33 mouse cellular contexts compared by ENCODE assay signal in the genomic region with DNA sequence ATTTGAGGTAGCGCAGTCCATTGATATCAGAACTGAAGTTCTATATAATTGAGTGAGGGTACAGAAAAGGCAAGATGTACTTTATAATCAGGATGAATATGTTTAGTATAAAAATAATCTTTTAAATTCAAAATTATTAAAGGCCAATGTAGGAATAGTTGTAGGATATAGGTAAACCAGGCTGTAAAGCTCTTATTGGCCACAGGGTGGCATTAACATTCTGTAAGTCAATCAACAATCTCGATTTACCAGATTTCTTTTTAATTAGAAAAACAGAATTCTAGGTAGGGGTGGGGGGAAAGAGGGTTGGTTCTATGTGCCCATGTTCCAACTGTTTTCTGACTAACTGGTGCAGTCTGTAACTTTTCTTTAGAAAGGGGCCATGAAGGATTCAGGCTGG. TPM values are rescaled to one million over a fixed set of nuclear protein-coding genes. Genes with fewer than 3 reads are reported as not detected.
DNase-seq lines count a peak whose midpoint lies in the region; ATAC-seq and TF ChIP-seq lines count a peak whose summit lies in the region.
"Had no signal": no experiment of that assay in that cellular context is flagged by ENCODE, and none has a peak within 500 bp of the region (broad histone marks: within the 10 kb centered on the region; RNA-seq: fewer than 3 reads in every experiment).

No protein-coding gene starts in this region.

- no peak for TF ChIP-seq POLR2A in heart, adult 2 months (IDR thresholded peaks at IDR 0.05; ENCODE audit: insufficient read depth, low read depth, low read length)
- no peak for TF ChIP-seq POLR2A in MEL (IDR thresholded peaks at IDR 0.05; ENCODE audit: control insufficient read depth in 1 of 2, insufficient read depth in 1 of 2, low read depth in 1 of 2, low read length in 2 of 2, poor library complexity in 1 of 2)

- intact Hi-C loops in heart, adult 2 months (cut with DNase I): no loop called here

- 88% methylated on average over 2 of the region's 2 CpGs for WGBS in heart, adult 2 months
- 88% methylated on average over 2 of the region's 2 CpGs for WGBS in heart, embryonic 11.5 days (ENCODE audit: insufficient replicate concordance)
- WGBS in midbrain, postnatal 0 days: 98% methylated on average over 2 of the region's 2 CpGs
- WGBS in midbrain, embryonic 15.5 days: 94% methylated on average over 2 of the region's 2 CpGs

- no peak overlapping the region for H3K9ac ChIP-seq in heart, adult 2 months (ENCODE audit: low read depth, low read length)
- no peak overlapping the region for H3K9ac ChIP-seq in heart, embryonic 11.5 days (ENCODE audit: low read depth, low read length)
- H3K9ac ChIP-seq in midbrain, postnatal 0 days (replicated peaks; ENCODE audit: low read length, poor library complexity, severe bottlenecking): no peak overlapping the region
- no peak overlapping the region for H3K9ac ChIP-seq in midbrain, embryonic 15.5 days
- no peak overlapping the region for H3K9ac ChIP-seq in MEL (ENCODE audit: control insufficient read depth, low read depth, low read length, poor library complexity, severe bottlenecking)
- H3K9ac ChIP-seq: embryonic facial prominence, embryonic 15.5 days; forebrain, embryonic 12.5 days; heart, embryonic 13.5 days; hindbrain, embryonic 15.5 days; intestine, embryonic 15.5 days; limb, embryonic 13.5 days; liver, embryonic 12.5 days; midbrain, embryonic 13.5 days; neural tube, embryonic 15.5 days had no signal

- no peak for DNase-seq in heart, adult 2 months
- no peak for DNase-seq in midbrain, postnatal 0 days (ENCODE audit: low spot score)
- no peak for DNase-seq in MEL (ENCODE audit: low read depth, low spot score)
- no peak for DNase-seq in ovary, postnatal 10 days (ENCODE audit: low spot score)
- no peak for DNase-seq in right cerebral cortex, postnatal 25 days
- DNase-seq: adrenal gland, postnatal 10 days; cerebellum, adult 8-10 months; cerebellum, postnatal 25 days; gastrocnemius, postnatal 25 days; heart, adult 18-20 months; heart, postnatal 10 days; kidney, adult 8-10 months; layer of hippocampus, adult 9-11 months; lung, adult 18-20 months; right cerebral cortex, adult 18-20 months; right cerebral cortex, postnatal 4 days; thymus, postnatal 4 days had no signal

- no peaks in the 10 kb centered on the region for H3K79me2 ChIP-seq in heart, adult 2 months (replicated peaks; ENCODE audit: control insufficient read depth, insufficient read depth, low read length)
- no peaks in the 10 kb centered on the region for H3K79me2 ChIP-seq in MEL (ENCODE audit: control insufficient read depth, insufficient read depth, low read length, poor library complexity)

- no peak for TF ChIP-seq EP300 in heart, adult 2 months (IDR thresholded peaks at IDR 0.05; ENCODE audit: insufficient read depth, low read depth, low read length)
- TF ChIP-seq EP300 in MEL (IDR thresholded peaks at IDR 0.05; ENCODE audit: low read depth in 1 of 2, low read length in 2 of 2): no peak

- no peak for ATAC-seq in heart, embryonic 11.5 days (replicated peaks; ENCODE audit: insufficient number of reproducible peaks, low FRiP score, low TSS enrichment)
- no peak for ATAC-seq in midbrain, postnatal 0 days (ENCODE audit: low FRiP score)
- no peak for ATAC-seq in midbrain, embryonic 15.5 days (replicated peaks)
- ATAC-seq: intestine, embryonic 15.5 days; liver, embryonic 12.5 days; lung, postnatal 0 days; midbrain, embryonic 13.5 days; Patski had no signal

- peak; percentile 19 for TF ChIP-seq RAD21 in MEL (IDR thresholded peaks at IDR 0.05; ENCODE audit: low read depth, low read length)

- no peak overlapping the region for H3K4me2 ChIP-seq in heart, embryonic 11.5 days
- no peak overlapping the region for H3K4me2 ChIP-seq in midbrain, postnatal 0 days (ENCODE audit: low read depth, low read length, poor library complexity, severe bottlenecking)
- no peak overlapping the region for H3K4me2 ChIP-seq in midbrain, embryonic 15.5 days
- H3K4me2 ChIP-seq: embryonic facial prominence, embryonic 15.5 days; forebrain, embryonic 12.5 days; heart, embryonic 13.5 days; hindbrain, embryonic 15.5 days; intestine, embryonic 15.5 days; limb, embryonic 13.5 days; liver, embryonic 12.5 days; midbrain, embryonic 13.5 days; neural tube, embryonic 15.5 days had no signal

- H3K36me3 ChIP-seq in heart, adult 2 months (ENCODE audit: control insufficient read depth, insufficient read depth, low read length): no peaks in the 10 kb centered on the region
- H3K36me3 ChIP-seq in heart, embryonic 11.5 days (ENCODE audit: control insufficient read depth, insufficient read depth, low read length): no peaks in the 10 kb centered on the region
- H3K36me3 ChIP-seq in midbrain, postnatal 0 days (ENCODE audit: insufficient read depth, low read length): no peaks in the 10 kb centered on the region
- H3K36me3 ChIP-seq in midbrain, embryonic 15.5 days (replicated peaks): no peaks in the 10 kb centered on the region
- H3K36me3 ChIP-seq in MEL (ENCODE audit: control insufficient read depth in 1 of 2, insufficient read depth in 2 of 2, low read length in 2 of 2): no peaks in the 10 kb centered on the region
- H3K36me3 ChIP-seq: embryonic facial prominence, embryonic 10.5 days; embryonic facial prominence, embryonic 15.5 days; forebrain, embryonic 12.5 days; heart, embryonic 13.5 days; hindbrain, embryonic 15.5 days; intestine, embryonic 15.5 days; limb, embryonic 13.5 days; liver, embryonic 12.5 days; midbrain, embryonic 13.5 days; neural tube, embryonic 15.5 days had no signal

- H3K27me3 ChIP-seq in heart, adult 2 months (ENCODE audit: control insufficient read depth, insufficient read depth, low read length): no peaks in the 10 kb centered on the region
- no peaks in the 10 kb centered on the region for H3K27me3 ChIP-seq in heart, embryonic 11.5 days (ENCODE audit: control insufficient read depth, insufficient read depth, low read length)
- H3K27me3 ChIP-seq in midbrain, postnatal 0 days (ENCODE audit: insufficient read depth, low read length): no peaks in the 10 kb centered on the region
- H3K27me3 ChIP-seq in midbrain, embryonic 15.5 days (replicated peaks): no peaks in the 10 kb centered on the region
- no peaks in the 10 kb centered on the region for H3K27me3 ChIP-seq in MEL (ENCODE audit: control insufficient read depth in 1 of 2, insufficient read depth in 2 of 2, low read length in 2 of 2)
- H3K27me3 ChIP-seq: embryonic facial prominence, embryonic 15.5 days; forebrain, embryonic 12.5 days; heart, embryonic 13.5 days; hindbrain, embryonic 15.5 days; intestine, embryonic 15.5 days; limb, embryonic 13.5 days; liver, embryonic 12.5 days; midbrain, embryonic 13.5 days; neural tube, embryonic 15.5 days; Patski had no signal

- peak; percentile 37 for TF ChIP-seq CTCF in heart, adult 2 months (IDR thresholded peaks at IDR 0.05)
- peak; percentile 41; the same call in 1 of the 2 replicates for TF ChIP-seq CTCF in midbrain, postnatal 0 days (IDR thresholded peaks at IDR 0.05)
- peak in 1 of 3 experiments; percentile 18; a peak in 1 of 6 replicates for TF ChIP-seq CTCF in MEL (IDR thresholded peaks at IDR 0.05 in 2 of 3, conservative IDR thresholded peaks at IDR 0.05 in 1 of 3; ENCODE audit: control insufficient read depth in 1 of 3, insufficient read depth in 1 of 3, low read depth in 2 of 3, low read length in 3 of 3, poor library complexity in 1 of 3, severe bottlenecking in 1 of 3)

- H3K27ac ChIP-seq in heart, adult 2 months: no peak overlapping the region
- no peak overlapping the region for H3K27ac ChIP-seq in heart, embryonic 11.5 days (ENCODE audit: low read depth, low read length)
- H3K27ac ChIP-seq in midbrain, postnatal 0 days (ENCODE audit: low read depth, low read length): no peak overlapping the region
- H3K27ac ChIP-seq in midbrain, embryonic 15.5 days: no peak overlapping the region
- H3K27ac ChIP-seq in MEL (ENCODE audit: control insufficient read depth, low read depth, low read length): no peak overlapping the region
- H3K27ac ChIP-seq: embryonic facial prominence, embryonic 10.5 days; embryonic facial prominence, embryonic 15.5 days; forebrain, embryonic 12.5 days; heart, embryonic 13.5 days; hindbrain, embryonic 15.5 days; intestine, embryonic 15.5 days; kidney, postnatal 0 days; limb, embryonic 13.5 days; liver, embryonic 12.5 days; macrophage; midbrain, embryonic 13.5 days; neural tube, embryonic 15.5 days had no signal

- H3K9me3 ChIP-seq in heart, embryonic 11.5 days (replicated peaks; ENCODE audit: control insufficient read depth, low read length): no peaks in the 10 kb centered on the region
- H3K9me3 ChIP-seq in midbrain, postnatal 0 days (ENCODE audit: low read length): no peaks in the 10 kb centered on the region
- no peaks in the 10 kb centered on the region for H3K9me3 ChIP-seq in midbrain, embryonic 15.5 days
- H3K9me3 ChIP-seq in MEL (replicated peaks; ENCODE audit: insufficient read depth, low read length): no peaks in the 10 kb centered on the region
- H3K9me3 ChIP-seq: embryonic facial prominence, embryonic 10.5 days; embryonic facial prominence, embryonic 15.5 days; forebrain, embryonic 12.5 days; heart, embryonic 13.5 days; hindbrain, embryonic 15.5 days; intestine, embryonic 15.5 days; limb, embryonic 13.5 days; liver, embryonic 12.5 days; midbrain, embryonic 13.5 days; neural tube, embryonic 15.5 days had no signal

- no peak overlapping the region for H3K4me3 ChIP-seq in heart, adult 2 months
- H3K4me3 ChIP-seq in heart, embryonic 11.5 days (ENCODE audit: low read depth, low read length): no peak overlapping the region
- H3K4me3 ChIP-seq in midbrain, postnatal 0 days (ENCODE audit: low read depth, low read length): no peak overlapping the region
- no peak overlapping the region for H3K4me3 ChIP-seq in midbrain, embryonic 15.5 days
- no peak overlapping the region for H3K4me3 ChIP-seq in MEL (ENCODE audit: control insufficient read depth in 1 of 2, insufficient read depth in 1 of 2, low read depth in 2 of 2, low read length in 2 of 2)
- H3K4me3 ChIP-seq: embryonic facial prominence, embryonic 10.5 days; embryonic facial prominence, embryonic 15.5 days; forebrain, embryonic 12.5 days; heart, embryonic 13.5 days; hindbrain, embryonic 15.5 days; intestine, embryonic 15.5 days; limb, embryonic 13.5 days; liver, embryonic 12.5 days; midbrain, embryonic 13.5 days; neural tube, embryonic 15.5 days had no signal

- H3K4me1 ChIP-seq in heart, adult 2 months (ENCODE audit: control insufficient read depth, insufficient read depth, low read length): no peaks in the 10 kb centered on the region
- no peaks in the 10 kb centered on the region for H3K4me1 ChIP-seq in heart, embryonic 11.5 days (ENCODE audit: control insufficient read depth, insufficient read depth, low read length)
- H3K4me1 ChIP-seq in midbrain, postnatal 0 days (ENCODE audit: insufficient read depth, low read length): no peaks in the 10 kb centered on the region
- H3K4me1 ChIP-seq in midbrain, embryonic 15.5 days: no peaks in the 10 kb centered on the region
- no peaks in the 10 kb centered on the region for H3K4me1 ChIP-seq in MEL (ENCODE audit: control insufficient read depth in 1 of 2, insufficient read depth in 2 of 2, low read length in 2 of 2)
- H3K4me1 ChIP-seq: embryonic facial prominence, embryonic 10.5 days; embryonic facial prominence, embryonic 15.5 days; forebrain, embryonic 12.5 days; heart, embryonic 13.5 days; hindbrain, embryonic 15.5 days; intestine, embryonic 15.5 days; limb, embryonic 13.5 days; liver, embryonic 12.5 days; midbrain, embryonic 13.5 days; neural tube, embryonic 15.5 days had no signal

RNA-seq across cellular contexts. Expression of a gene that starts 32.4 kb away (rescaled TPM):
- total RNA-seq in heart, adult 2 months (2021): 10 to 100 TPM; 12.8 to 13.7 TPM
- polyA plus RNA-seq in heart, adult 2 months (2012; rRNA removed): 3.6 and 7.8 TPM in 2 replicates
- polyA plus RNA-seq in heart, embryonic 11.5 days (2014; fragmentation: Nextera tagmentation; extraction: Ambion mirVana): 20.5 and 26.9 TPM in 2 replicates
- 78.8 and 101 TPM in 2 replicates for total RNA-seq in midbrain, postnatal 0 days (2014; rRNA removed)
- 29.2 and 34.2 TPM in 2 replicates for polyA plus RNA-seq in midbrain, postnatal 0 days (2015; fragmentation: Nextera tagmentation; extraction: Ambion mirVana)
- polyA plus RNA-seq in midbrain, embryonic 15.5 days (2015; fragmentation: Nextera tagmentation; extraction: Ambion mirVana): 43.6 and 48.8 TPM in 2 replicates
- total RNA-seq in MEL (2012; rRNA removed): 15.8 and 17.9 TPM in 2 replicates
- polyA plus RNA-seq in MEL (2012; ENCODE audit: insufficient read depth in 1 of 2, insufficient read length in 2 of 2, low read depth in 1 of 2, low replicate concordance in 2 of 2, missing spikeins in 1 of 2): 100 to 1,000 TPM in 1 of 2 experiments, 10 to 100 TPM in 1; 20.6 to 281 TPM
